Mouse (Mus musculus) erythroid progenitor cell, adult 5-6 weeks (primary cell): ENCODE results near the gene Sh3gl2. TPM values are rescaled to one million over a fixed set of nuclear protein-coding genes. Genes with fewer than 3 reads are reported as not detected.

ENCODE experiments used
- ATAC-seq: replicated peaks from 2 replicates; pipeline ENCODE4 v1.8.0; 2016; ENCODE audit warnings: moderate number of reproducible peaks, mild to moderate bottlenecking, moderate TSS enrichment, inconsistent platforms; ENCODE audit not compliant: poor library complexity, low FRiP score, severe bottlenecking
- total RNA-seq, 2 experiments: library from RNA; stranded (forward) in 1 of 2; stranded (reverse) in 1 of 2; fragments of 150-400 nt in 1 of 2; fragments of 186-747, 209-891 nt in 1 of 2; gene quantifications; 2 replicates each; pipeline versions ENCODE4 v1.2.3 to v1.2.4; 2015 to 2017; ENCODE audit warnings: low replicate concordance in 2 of 2

Gene Sh3gl2
- total RNA-seq, 2 experiments from 2014 or later: not detected

DNA sequence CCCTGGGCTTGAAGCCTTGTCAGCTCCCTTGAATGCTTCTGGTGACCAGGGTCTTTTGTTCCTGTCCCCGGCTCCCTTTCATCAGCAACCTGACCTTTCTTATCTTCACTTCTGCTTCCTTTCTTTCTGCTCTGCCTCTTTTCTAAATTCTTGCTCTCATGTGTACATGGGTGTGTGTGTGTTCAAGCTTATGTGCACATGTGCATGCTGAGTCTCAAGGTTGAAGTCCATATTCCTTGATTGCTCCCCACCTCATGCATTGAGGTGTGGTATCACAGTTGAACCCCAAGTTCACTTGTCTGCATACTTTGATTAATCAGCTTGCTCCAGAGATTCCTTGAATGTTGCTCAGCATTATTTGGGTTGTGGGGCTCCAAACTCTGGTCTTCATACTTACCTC is 85.1 kb downstream of the Sh3gl2 start:
- ATAC-seq: no peak

DNA sequence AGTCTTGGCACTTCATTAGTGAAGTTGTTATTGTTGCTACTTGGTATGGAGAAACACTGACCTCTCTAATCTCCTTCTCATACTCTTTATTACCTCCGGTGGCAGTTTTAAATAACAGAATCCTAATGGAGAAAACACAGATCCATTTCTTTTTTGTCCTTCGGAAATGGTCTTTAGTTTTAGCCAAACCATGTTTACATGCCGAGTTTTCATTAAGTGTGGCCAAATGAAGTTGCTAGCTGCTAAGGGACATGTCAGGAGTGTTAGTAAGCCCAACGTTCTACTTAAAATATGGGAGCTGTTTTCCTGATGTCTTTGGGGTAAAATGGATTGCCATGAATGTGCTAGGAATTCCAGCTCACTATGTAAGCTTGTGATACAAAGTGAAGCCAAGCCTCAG is 86.4 kb downstream of the Sh3gl2 start:
- no peak for ATAC-seq

DNA sequence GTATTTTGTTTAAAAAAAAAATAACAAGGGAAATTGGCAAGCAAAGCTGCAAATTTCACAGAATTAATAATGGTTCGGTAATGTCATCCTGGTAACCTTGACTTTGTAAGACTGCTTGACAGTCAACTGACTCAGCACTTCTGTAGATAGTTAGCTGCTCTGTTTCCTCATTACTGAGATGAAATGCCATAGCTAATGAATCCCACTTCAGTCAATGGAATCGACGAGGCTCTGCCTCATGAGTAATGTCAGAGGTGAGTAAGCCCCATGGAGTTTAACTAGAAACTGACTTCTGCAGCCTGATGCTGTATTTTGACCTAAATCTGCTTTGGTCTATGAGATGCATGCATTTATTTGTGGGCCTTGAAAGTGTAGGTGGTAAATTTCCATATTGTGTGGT is 88.4 kb downstream of the Sh3gl2 start:
- ATAC-seq: no peak

DNA sequence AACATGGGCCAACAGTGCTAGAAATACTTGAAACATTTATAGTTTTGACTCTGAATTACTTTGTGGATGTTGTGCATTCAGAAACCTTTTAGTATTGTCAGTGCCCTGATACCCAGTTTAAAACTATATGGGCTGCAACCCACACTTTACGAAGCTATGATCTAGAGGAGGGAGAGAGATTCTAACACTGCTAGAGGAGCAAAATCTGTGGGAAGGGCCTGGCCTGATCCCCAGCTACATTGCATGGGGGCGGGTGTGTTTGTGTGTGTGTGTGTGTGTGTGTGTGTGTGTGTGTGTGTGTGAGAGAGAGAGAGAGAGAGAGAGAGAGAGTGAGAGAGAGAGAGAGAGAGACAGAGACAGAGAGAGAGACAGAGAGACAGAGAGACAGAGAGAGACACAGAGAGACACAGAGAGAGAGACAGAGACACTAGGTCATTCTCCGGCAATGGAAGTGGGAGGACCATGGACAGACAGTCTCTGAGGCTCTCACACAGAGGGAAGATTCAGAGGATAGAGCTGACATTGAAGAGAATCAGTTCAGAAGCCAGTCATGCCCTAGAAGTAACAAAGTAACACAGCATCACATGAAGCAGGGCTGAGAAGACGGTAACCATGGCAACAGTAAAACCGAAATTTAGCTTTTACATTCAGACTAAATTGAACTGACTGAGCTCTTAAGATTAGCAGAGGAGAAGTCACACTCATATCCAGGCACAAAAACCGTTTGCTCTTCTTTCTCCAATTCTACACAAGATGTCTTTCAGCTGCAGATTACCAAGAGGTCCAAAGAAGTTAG is 95.9 kb downstream of the Sh3gl2 start:
- no peak for ATAC-seq

DNA sequence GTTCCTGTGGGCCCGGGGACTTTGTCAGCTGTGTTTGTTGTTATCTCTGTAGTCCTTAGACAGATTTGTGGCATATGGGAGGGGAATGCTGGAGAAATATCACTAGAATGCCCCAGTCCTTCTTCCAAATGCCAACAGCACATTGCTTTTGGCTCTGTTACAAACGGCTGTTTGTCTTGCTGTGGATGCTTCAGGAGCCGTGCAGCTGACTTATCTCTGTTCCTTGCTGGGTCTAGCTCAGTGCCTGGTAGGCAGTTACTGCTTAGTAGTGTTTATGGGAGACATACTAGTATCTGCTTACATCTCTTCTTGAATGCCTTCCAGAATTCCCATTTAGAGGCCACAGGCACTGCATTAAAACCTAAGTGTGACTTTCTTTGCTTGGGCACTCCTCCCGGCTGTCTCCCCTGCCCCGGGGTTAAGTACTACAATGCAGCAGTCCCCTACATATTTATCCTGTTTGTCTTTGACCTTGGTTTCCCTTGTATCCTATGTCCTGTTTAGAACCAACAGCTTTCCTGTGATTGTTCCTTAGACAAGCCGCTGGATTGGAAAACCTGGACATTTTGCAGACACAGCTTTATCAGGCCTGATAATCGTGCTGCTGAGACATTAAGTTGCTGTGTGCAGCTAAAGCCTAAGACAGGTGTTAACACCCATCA is 101.1 kb downstream of the Sh3gl2 start:
- ATAC-seq: no peak

DNA sequence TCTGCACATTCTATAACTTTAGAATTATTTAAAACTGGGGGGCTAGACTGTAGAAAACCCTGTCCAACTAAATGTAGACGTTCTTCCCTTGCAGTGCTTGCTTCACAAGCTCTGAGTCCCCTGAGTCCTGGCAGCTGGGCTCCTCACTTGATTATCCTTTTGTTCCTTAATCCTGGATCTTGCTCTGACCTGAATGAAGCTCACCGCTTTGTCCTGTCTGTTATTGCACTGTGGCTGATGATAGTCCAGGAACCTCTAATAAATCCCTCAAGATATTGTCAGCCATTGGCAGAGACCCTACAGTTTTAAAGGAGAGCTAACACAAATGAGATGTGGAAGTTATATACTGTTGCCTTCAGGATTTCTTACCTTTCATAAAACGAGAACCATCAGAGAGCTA is 114.2 kb downstream of the Sh3gl2 start:
- no peak for ATAC-seq

DNA sequence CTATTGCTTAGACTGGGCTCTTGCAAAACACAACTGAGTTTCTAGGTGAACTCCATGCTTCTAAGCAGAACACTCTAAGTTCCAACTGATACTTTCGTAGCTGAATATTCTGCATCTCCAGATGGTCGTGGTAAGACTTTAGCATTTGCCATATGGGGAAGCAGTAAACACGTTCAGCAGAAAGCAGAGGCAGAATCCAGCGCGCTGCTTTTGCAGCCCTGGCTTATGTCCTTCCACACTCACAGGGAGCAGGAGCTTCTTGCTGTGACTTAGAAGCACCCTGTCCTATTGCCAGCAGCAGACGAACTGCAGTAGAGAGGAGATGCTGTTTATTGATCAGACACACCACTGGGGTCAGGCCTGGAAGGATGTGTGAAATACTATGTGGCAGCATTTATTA is 120.5 kb downstream of the Sh3gl2 start:
- no peak for ATAC-seq

DNA sequence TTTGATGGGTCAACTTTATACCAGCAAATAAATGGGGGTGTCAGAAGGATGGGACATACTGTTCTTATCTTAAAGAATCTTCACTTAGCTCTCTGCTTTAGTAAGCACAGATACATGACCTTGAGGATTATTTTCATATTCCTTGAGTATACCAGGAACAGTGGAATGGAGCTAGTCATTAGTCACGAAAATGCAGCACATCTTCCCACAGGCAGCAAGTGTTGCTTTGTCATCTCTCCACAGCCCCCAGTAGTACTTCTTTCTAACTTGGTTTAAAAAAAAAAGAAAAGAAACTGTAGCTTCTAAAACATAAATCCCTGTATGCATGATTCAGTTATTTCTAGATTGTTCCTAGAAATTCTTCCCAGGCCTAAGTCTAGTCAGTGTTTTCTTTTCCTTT is 121.1 kb downstream of the Sh3gl2 start:
- no peak for ATAC-seq

DNA sequence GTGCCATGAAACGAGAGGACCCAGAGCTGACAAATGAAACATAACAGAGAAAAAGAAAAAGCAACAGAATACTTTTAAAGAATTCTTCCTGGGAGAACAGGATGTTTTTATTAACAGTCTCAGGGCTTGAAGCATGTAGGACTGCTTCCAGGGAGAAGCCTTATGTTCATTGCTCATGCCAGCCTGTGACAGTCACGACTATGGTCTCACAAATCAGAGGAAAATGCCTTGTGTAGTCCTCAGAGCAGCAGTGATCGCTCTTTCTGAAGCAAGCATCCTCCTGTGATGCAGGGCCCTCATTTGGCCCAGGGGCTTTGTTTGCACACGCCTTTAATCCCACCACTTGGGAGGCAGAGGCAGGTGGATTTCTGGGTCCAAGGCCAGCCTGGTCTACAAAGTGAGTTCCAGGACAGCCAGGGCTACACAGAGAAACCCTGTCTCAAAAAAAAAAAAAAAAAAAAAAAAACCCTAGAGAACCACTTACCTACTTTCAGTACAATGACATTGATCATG is 129.8 kb downstream of the Sh3gl2 start:
- ATAC-seq: no peak

DNA sequence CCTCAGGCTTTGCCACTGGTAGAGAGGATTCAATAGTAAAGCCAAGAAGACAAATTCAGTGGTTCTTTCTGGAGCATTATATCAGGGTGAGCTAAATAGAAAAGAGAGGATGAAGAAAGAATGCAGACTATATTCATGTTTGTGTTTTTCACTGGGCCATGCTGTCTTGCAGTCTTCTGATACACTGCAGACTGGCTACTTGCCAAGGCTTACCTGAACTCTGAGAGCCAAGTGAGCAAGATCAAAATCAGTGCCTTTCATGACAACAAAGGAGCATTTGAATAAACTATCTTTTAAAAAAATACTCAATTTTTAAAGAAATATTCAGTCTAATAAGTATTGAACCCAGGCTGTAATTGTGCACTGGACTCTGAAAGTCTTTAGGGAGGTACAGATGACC is 131.4 kb downstream of the Sh3gl2 start:
- ATAC-seq: no peak

DNA sequence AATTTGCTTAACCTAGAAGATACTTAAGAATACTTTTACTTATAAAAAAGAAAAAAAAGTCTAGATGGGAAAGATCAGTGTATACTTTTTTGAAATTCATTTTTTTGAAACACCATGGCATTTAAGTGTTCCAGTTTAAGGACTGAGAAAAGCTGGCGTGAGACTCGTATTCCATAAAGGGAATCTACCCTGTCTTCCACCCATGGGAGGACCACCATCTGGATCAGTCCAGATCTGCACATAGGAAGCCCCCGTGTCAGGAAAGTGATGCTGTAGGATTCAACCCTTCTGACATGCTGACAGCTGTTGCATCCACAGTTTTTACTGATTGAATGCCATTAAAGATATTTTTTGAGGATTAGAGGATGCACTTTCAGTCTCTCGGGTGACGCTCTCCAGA is 134.2 kb downstream of the Sh3gl2 start:
- ATAC-seq: no peak

DNA sequence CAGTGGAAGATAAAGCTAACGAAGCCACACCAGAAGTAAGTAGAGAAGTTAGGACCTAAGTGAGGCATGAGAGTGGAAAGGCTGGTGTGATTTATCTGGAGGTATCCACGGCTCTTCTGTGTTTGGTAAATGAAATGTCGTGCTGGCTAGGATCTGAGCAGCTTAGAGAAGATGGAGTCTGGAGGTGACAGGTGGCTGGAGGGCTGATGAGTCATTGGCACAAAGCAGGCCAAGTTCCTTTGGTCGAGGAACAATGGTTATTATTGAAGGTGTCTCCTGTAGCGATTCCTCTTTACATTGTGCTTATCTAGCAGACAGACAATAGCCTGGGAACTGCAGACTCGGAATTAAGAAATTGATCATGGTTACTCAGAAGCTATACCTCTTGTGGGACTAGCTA is 135.8 kb downstream of the Sh3gl2 start:
- ATAC-seq: no peak

DNA sequence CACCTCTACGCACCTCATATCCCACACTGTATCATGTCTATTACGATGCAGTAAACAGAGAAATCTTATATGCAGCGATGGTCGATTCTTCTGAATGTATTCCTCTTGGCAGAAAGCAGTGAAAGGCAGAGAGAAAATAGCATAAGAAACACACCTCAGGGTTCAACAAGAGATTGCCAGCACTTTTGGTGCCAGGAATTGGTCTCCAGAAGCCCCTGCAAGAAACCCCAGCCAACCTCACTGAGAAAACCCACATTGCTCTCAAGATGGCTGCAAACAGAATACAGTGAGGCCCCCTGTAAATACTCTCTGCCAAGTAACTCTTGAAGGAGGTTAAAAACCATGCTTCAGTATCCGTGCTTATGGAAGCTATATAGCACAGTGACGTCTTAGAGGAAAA is 141.0 kb downstream of the Sh3gl2 start:
- ATAC-seq: no peak

DNA sequence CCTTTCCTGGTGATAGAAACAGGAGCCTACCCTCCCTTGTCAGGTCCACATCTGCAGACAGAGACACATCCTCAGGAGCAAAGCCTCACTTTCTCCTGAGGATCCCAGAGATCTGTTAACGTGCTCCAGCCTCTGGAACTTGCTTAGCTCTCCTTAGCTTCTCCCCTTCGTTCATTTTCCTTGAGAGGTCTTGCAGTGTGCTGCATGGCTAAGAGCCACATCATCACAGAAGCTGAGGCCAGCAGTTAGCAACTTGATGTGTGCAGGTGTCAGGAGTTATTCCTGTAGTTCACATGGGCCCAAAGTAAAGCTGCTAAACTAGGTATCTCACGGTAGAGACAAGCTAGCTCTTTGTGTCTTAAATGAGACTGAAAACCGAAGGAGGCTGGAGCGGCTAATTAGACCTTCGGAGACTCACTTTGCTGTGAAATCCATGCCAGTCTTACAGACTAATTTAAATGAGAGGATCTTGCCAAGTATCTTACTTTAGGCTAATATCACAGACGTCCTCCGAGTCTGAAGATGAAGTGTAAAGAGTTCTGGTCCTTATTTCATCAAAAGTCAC is 143.2 kb downstream of the Sh3gl2 start:
- ATAC-seq: no peak

DNA sequence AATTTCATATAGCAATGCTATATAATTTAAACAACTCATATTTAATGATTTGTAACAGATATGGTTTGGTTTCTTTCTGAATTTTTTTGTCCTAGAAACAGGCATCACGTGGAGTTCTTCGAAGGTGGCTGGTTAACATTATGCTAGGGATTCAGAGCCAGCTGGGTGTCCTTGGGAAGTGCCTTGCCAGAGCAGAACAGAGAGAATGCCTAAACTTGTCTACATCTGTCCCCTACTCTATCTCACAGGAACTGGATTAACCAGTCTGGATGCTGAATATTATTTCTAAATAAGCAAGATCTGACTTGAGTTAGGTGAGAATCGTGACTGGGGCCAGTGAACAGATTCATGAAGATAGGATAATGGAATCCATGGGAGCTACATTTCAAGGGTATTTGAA is 157.7 kb downstream of the Sh3gl2 start:
- ATAC-seq: no peak

DNA sequence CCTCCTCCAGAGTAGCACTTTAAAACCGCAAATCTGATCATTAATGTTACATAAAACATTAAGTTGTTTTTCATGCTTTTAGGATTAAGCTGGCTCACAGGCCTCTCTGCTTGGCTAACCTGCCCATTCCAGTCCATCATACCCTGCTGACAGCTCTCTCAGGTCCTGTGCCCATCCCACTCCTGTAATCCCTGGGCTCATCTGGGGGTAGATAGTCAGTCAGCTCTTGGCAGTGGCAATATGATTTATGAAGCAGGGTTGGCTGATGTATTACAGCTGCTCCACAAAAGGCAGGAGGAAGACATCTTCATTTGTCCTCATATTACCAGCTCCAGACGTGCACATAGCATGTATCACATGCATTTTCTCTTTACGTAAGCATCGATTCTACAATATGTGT is 158.3 kb downstream of the Sh3gl2 start:
- no peak for ATAC-seq

DNA sequence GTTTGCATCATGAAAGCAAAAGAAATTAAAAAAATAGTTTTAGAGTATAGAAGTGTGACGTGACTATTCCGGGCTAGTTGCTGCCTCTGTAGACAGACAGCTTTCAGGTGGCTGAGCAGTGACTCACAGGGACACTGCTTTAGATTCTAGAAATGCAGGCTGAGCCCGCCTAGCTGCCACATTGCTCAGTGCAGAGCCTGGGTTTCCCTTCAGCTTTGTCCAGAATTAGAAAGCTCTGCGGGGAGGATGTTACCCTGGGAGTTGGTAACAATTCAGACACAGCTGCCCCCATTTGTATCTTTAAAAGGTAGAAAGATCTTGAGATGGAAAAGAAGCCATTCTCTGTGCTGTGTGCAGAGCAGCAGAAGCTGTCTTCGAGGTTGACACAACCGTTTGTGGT is 166.1 kb downstream of the Sh3gl2 start:
- ATAC-seq: no peak

DNA sequence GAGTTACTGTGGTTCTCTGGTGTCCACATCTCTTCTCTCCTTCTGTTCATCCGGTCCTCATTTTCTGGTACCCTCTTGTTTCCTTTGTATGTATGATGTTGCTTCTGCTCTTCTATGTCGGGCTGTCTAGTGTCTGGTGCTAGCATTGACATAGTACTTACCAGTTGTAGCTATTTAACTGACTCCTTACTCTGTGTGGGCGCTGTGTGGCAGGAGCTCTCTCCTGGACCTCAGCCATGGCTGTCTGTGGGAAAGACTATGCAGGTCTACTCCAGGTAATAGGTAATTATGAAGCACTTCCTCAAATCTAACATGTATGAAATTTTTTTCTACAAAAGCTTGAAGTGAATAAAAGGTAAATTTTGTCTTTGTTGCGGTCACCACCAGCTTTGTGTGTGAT is 169.9 kb downstream of the Sh3gl2 start:
- no peak for ATAC-seq

DNA sequence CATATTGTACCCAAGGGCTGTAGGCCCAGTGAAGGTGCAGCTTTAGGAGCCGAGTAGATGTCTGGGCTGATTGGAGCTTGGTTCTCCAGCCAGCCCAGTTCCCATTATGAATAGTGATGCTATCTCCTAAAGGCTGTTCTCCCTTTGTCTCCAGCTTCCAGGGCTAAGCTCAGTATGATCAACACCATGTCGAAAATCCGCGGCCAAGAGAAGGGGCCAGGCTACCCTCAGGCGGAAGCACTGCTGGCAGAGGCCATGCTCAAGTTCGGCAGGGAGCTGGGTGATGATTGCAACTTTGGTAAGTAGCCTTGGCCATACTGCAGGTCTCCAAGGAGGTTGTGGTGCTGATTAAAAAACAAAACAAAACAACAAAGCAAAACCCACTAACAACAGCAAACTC is 171.3 kb downstream of the Sh3gl2 start:
- ATAC-seq: no peak

DNA sequence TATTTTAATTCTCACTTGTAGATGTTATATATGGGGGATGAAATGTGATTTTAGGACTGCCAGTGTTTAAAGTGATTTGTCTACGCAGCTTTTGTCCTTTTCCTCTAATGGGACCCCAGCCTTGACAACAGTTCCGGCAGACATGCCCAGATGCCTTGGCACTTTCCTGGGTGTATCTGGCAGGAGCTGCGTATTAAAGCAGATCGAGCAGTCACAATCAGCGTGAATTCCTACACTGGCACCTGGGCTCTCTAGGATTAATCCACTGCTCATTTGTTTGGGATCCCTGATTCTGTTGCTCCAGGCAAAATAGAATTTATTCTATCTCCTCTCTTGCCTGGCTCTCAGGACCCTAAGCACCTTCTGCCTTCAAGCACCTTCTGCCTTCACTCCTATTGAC is 171.7 kb downstream of the Sh3gl2 start:
- no peak for ATAC-seq

DNA sequence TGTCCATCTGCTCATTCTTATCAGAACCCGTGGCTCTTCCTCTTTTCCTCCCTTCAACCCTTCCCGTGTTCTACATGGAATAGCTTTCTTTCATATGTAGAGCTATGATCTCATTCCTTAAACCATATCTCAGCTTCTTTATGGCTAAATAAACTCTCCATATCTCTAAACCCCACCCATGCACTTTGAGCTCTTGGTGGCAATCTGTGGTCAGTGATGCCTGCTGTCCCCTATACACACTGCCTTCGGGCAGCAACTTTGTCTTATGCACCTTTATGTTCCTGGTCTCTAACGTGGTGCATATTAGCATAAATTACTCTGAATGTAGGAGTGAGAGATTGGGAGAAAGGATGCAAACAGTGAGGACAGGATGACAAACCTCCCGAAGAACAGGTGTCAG is 180.3 kb downstream of the Sh3gl2 start:
- ATAC-seq: no peak
